Mouse (Mus musculus) fat pad, adult 2 months (tissue): Measurements from ENCODE around the gene Spata5.
A peak's percentile ranks its signal among the peaks of the same experiment; 100 is the strongest.
"Not testable (repeated sequence)": the region's sequence is repeated elsewhere in the genome, so short reads cannot be mapped to it uniquely, and the experiment has no call there.

Source experiments
- DNase-seq: peaks from one replicate; pipeline ENCODE4 v3.0.0-alpha.2; 2011; ENCODE audit warnings: low read depth, low spot score; ENCODE audit errors: extremely low read depth

Gene Spata5

GRCm38 (mm10) chr3:37503846-37504245, 84.2 kb downstream of the Spata5 start:
- DNase-seq, result no peak

DNA sequence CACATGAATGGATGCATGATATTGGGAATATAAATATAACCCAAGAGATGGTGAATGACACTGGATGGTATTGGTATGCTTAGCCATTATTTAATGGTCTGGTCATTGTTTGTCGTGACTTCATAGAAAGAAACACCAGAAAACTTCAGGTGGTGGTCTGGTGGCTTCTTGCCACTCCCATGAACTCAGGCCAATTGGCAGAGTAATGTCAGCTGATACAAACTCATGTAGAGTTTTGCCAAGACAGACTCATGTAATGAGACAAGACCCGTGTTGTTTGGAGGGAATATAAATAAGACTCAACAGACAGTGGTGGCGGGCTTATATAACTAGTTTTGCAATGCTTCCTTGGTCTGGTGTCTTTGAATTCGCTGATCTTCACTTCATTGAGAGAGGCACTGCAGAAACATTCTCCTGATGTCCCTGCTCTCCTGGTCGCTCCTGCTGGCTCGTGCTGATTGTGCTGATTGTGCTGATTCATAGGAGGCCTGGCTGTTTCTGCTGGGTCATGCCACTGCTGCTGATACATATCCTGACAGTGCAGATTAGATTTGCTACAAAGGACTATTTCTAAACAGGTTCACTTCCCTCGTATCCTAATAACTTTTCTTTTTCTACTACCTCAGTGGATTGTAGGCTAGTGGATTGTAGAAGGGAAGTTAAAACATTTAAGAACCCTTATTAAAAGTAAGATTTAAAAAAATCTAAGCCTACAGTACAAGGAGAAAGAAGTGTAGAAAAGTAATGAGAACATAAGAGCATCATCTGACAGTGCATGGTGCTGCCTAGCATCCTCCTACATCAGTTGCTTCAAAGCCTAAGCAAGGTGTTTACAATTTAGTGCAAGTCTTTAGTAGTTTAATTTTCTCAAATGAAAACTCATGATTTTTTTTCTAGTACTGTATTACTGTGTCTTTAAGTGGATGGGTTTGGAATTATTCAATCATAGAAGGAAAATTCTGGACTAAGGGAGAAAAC, 90.6 kb downstream of the Spata5 start:
- DNase-seq, result no peak

DNA sequence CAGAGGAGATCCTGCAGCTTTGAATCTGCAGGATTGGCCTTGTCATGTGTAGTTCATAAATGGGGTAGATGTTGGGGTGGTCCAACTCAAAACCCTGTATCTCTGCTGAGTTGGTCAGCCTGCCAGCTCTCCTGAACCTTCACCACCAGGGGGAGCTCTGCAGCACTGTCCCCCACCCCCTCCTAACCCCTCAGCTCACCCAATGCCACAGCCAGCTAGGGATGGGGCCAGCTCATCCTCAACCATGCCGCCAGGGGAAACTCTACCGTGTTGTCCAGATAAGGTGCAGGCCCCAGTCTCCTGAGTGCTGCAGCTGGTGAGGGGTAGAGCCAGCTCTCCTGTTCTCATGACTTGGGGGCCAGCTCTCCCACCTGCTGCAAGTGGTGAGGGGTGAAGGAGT, 95.8 kb downstream of the Spata5 start:
- no peak for DNase-seq

DNA sequence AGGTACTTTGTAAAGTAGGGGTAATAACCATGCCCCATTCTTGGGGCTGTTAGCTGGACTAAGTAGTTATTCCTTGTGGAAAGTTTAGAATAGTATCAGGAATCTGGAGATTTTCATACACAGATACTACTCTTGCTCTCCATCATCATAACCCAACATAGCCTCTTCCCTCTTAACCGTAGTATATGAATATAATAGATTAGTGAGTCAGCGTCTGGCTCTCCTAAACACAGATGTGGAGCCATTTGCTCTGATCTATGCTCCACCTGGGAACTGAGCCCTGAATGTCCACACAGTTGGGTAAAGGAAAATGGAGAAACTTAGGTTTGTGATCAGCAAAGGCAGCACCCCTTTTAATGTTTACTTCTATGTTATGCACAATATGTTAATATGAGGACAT, 96.7 kb downstream of the Spata5 start:
- no peak for DNase-seq

DNA sequence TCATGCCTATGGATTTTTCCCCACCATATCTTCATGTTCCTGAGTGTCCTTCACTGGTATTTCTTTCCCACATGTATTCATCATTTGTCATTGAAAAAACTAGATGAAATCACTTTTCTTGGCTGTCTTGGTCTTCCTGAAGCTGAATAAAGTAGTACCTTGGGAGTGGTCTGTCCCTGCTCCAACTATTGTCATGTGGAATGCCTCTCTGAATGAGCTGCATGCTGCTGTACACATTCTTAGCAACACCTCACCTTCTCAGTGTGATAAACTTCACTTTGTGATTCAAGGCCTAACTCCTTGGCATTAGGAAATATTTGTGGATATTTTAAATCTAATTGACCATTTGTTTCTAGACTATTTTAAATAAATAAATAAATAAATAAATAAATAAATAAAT, 98.9 kb downstream of the Spata5 start:
- DNase-seq, result no peak

GRCm38 (mm10) chr3:37520334-37521023, 100.8 kb downstream of the Spata5 start:
- no peak for DNase-seq

- DNase-seq, result no peak
Observed at GRCm38 (mm10) chr3:37532079-37532478, 112.4 kb downstream of the Spata5 start.

- DNase-seq, result not testable (repeated sequence)
Observed at GRCm38 (mm10) chr3:37540701-37541100, 121.0 kb downstream of the Spata5 start.

DNA sequence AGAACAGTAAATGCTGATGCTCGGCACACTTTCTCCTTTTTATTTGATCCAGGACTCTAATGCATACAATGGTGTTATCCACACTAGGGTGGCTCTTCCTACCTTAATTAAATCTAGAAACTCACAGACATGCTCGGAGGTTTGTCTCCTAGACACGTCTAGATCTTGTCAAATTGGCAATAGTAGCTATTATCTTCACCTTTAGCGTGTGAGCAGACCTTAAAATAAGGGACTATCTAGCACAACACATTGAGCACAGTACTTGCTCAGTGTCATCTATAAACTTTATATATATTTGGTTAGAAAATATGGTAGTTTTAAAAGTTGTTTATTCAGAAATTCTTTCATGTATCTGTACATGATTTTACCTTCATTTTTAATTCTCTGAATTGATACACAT, 126.7 kb downstream of the Spata5 start:
- no peak for DNase-seq

GRCm38 (mm10) chr3:37550190-37550589, 130.5 kb downstream of the Spata5 start:
- DNase-seq, result no peak

GRCm38 (mm10) chr3:37550594-37550993, 130.9 kb downstream of the Spata5 start:
- no peak for DNase-seq

GRCm38 (mm10) chr3:37551486-37551885, 131.8 kb downstream of the Spata5 start:
- DNase-seq, result peak; percentile 1

DNA sequence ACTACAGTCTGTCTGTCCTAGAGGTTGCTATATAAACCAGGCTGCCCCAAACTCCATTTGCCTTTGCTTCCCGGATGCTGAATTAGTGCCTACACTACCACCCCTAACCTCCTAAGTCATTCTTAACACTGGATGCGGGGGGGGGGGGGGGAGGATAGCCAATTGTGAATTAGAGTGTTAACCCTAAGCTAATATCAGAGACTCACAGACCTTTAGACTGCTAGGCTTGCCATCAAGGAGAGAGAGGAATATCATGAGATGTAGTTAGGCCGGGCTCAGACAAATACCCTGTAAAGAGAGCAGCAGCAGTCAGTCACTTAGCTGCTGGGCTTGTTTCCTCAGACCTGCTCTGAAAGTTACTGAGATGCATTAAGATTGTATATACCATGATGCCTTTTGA, 132.5 kb downstream of the Spata5 start:
- no peak for DNase-seq

DNA sequence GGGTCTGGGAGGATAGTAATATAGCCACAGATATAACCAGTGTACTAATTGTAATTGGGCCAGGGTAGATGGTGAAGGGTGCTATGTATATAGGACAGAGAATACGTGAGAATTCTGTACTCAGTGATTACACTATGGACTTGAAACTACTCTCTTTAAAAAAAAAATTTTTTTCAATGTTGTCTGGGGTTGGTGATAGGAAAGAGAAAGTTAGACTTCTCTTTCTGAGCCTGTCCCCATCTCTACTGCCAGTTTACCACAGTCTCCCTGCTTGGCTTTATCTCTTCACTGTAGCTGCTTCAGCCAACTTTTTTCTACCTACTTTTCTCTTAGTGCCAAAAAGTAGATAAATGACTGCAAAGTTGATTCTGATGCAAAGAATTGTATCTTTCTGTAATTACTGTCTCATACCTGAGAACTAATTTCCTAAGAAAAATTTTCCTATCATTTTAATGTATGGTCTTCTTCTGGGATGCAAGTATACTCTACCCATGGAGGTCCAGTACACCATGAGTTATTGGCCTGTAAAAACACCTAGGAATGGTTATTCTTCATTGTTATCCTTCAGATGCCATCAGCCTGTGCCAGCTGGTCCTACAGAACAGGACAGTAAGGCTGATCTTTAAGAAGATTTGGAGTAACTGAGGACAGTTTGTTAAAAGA, 133.8 kb downstream of the Spata5 start:
- no peak for DNase-seq

DNA sequence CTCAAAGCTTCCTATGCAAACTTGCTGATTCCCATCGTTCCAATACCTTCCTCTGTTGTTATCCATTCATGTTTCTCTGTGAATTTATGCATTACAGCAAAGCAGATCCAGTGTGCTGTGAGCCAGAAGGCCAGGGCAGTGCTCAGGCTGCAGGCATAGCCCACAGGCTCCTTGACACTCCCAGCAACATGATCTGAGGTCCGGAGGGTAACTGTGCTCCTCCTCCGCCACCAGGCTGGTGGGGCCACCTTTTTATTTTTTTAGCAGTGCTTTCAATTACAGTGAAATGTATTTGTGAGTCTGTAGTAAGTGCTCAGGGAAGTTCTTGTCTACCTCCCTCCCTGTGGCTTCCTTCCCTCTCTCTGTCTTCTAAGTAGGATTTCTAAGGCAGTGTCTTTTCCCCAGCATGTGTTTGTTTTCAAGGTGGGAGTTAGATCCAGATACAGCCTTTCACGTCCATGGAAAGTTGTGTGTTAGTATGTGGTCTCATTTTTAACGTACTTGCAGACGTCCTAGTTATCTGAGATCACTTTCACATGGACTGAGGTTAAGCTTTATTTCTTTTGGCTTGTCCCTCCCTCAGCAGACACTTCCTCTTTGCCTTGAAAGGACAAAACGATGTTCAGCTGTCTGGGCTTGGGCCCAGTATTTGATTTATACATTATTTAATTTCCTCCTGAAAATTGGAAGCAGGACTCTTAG, 136.9 kb downstream of the Spata5 start:
- no peak for DNase-seq

- DNase-seq, result no peak
Observed at GRCm38 (mm10) chr3:37557741-37558479, 138.2 kb downstream of the Spata5 start.

DNA sequence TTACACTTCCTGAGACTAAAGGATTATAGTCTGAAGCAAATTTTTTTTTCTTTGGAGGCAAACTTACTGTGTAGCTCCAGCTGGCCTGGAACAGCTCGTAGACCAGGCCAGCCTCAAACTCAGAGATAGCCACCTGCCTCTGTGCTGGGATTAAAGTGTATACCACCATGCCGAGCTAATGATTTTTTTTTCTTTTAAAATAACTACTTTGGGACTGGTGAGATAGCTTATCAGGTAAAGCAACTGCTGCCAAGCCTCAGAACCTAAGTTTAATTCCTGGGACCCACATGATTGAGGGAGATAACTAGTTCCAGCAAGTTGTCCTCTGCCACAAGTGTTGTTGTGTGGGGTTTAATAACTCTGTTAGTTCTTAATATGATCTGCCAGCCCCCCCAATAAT, 139.6 kb downstream of the Spata5 start:
- no peak for DNase-seq

DNA sequence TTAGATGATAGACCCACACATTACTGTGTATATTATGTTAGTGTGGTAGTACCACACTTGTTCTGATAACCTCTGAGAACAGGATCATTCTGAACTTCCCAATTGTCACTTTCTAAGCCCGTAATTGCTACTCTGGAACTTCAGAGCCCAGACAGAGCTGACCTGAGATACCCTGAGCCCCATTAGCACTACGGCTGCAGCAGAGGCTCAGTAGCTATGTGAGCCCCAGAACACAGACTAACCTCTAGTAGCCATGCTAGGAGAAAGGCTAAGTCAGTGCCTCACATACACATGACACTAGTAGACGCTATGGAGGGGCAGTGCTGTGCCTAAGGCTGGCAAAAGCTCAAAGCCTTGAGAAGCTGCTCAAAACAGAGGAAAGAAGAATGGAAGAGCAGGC, 141.8 kb downstream of the Spata5 start:
- no peak for DNase-seq

DNA sequence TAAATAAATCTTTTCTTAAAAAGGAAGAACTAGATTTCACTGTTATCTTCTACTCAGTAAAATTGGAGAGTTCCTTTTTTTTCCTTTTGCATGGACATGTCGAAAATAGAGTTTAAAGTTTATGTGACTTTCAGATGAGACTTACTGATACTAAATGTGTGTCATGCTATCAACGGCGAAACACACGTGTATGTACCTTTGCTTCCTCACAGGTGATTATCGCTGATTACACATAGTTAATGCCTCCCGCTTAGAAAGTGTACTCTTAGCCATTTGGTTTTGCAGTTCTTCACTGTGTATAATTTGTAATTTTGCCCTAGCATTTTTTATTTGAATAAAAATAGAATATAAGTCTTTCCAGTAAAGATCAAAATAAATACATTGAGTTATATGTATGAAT, 146.4 kb downstream of the Spata5 start:
- DNase-seq, result no peak

GRCm38 (mm10) chr3:37567505-37567904, 147.8 kb downstream of the Spata5 start:
- DNase-seq, result no peak
